Mouse (Mus musculus) erythroid progenitor cell, adult 5-6 weeks (primary cell): ENCODE measurements around the gene Tecpr1. TPM values are rescaled to one million over a fixed set of nuclear protein-coding genes. Genes with fewer than 3 reads are reported as not detected.

ENCODE experiments used
- ATAC-seq: replicated peaks from 2 replicates; pipeline ENCODE4 v1.8.0; 2016; ENCODE audit warnings: moderate number of reproducible peaks, mild to moderate bottlenecking, moderate TSS enrichment, inconsistent platforms; ENCODE audit not compliant: poor library complexity, low FRiP score, severe bottlenecking
- total RNA-seq, 2 experiments: library from RNA; stranded (forward) in 1 of 2; stranded (reverse) in 1 of 2; fragments of 150-400 nt in 1 of 2; fragments of 186-747, 209-891 nt in 1 of 2; gene quantifications; 2 replicates each; pipeline versions ENCODE4 v1.2.3 to v1.2.4; 2015 to 2017; ENCODE audit warnings: low replicate concordance in 2 of 2

The Tecpr1 gene
- 2.9 and 8.3 TPM in 2 replicates for total RNA-seq (2015; ENCODE audit: low replicate concordance)
- total RNA-seq (2017; ENCODE audit: low replicate concordance), result 2.1 and 6.2 TPM in 2 replicates

GRCm38 (mm10) chr5:144223503-144223862 lies at the start of gene Tecpr1:
Tecpr1 (minus strand) TSS chr5:144223615.
- peak; percentile 96 for ATAC-seq

DNA sequence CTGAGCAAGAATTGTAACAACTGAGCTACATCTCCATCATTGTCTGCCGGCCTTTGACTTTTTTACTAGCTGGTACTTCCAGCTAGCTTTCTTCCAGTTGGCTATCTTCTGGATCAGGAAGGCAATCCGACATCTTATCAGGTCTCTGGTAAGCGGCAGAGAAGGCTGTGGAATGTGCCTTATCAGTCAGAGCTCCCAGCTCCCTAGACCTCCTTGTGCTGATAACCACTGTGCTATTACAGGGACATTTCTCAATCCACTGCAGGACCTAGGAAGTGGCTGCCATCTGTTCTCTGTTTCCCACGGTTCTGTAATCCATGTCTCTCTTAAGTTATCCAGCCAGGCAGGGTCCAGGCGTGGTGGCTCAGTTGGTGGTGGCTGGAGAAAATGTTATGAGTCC lies 48.4 kb upstream of the Tecpr1 start:
- no peak for ATAC-seq

- no peak for ATAC-seq
Measured at GRCm38 (mm10) chr5:144271118-144271517, 47.7 kb upstream of the Tecpr1 start.

GRCm38 (mm10) chr5:144270420-144270819 lies 47.0 kb upstream of the Tecpr1 start:
- no peak for ATAC-seq

DNA sequence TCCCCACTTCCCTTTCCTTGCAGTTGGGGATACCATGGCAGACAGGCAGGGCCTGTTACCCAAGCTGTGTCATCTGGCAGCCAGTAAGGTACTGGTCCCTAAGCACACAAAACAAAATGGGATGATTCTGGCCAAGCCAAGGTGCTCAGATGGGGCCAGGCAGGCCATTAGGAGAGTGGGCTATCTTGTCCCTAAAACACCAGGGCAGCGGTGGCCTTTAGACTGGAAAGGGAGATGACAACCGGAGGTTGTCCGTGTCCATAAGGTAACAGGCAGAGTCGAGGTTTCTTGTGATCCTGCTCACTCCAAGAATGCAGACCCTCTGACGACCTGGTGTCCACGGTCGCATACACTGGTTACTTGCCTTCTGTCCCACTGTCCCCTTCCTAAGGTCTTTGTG lies 46.5 kb upstream of the Tecpr1 start:
- no peak for ATAC-seq

DNA sequence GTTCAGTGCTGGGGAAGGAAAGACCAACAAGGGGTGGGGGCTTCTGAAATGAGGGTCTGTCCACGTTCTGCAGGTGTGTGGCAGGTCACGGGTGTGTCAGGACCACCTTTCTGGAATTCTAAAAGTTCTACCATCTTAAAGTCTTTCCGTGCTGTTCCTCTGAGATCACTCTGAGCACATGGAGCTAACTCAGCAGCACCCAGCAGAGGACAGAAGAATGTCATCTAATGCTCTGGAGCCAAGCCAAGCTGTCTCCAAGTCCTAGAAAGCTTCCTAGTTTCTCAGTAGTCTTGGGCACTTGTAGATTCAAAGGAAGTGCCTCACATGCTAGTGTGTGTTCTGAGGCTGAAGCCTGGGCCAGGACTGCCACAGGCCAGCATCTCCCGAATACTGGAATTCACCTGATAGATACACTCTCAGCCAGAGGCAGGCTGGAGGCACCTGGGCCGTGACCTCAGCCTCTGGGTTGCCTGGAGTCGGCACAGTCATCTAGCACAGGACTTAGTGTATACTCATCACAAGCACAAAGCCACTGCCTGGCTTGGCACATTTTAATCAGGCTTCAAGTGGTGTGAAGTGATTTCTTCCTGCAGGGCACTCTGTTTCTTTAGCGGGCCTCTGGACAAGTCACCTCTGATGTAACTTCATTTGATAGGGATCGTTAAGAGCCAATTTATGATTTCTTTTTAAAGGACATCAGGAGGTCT lies 44.3 kb upstream of the Tecpr1 start:
- no peak for ATAC-seq

GRCm38 (mm10) chr5:144263496-144263895 lies 40.1 kb upstream of the Tecpr1 start:
- no peak for ATAC-seq

- no peak for ATAC-seq
Measured at GRCm38 (mm10) chr5:144263082-144263481, 39.7 kb upstream of the Tecpr1 start.

DNA sequence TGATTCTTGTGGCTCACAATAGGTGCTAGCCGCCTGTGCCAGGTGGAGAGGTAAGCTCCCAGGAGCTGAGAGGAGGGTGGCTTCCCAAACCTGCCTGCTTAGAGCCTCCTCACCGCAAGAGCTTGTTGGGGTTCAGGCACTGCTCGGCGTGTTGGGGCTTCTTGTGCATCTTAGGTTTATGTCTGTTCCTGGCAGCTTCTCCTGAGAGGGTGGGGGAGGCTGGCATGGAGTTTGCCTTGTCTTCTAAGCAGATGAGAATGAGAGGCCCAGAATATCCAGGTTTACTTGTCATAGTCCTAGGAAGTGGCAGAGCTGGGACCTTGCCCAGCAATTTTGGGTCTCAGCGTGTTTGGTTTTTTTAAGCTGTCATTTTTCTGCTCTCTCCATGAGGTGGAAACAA lies 38.4 kb upstream of the Tecpr1 start:
- ATAC-seq, result no peak

GRCm38 (mm10) chr5:144261309-144261708 lies 37.9 kb upstream of the Tecpr1 start:
- no peak for ATAC-seq

GRCm38 (mm10) chr5:144260464-144260863 lies 37.0 kb upstream of the Tecpr1 start:
- no peak for ATAC-seq

DNA sequence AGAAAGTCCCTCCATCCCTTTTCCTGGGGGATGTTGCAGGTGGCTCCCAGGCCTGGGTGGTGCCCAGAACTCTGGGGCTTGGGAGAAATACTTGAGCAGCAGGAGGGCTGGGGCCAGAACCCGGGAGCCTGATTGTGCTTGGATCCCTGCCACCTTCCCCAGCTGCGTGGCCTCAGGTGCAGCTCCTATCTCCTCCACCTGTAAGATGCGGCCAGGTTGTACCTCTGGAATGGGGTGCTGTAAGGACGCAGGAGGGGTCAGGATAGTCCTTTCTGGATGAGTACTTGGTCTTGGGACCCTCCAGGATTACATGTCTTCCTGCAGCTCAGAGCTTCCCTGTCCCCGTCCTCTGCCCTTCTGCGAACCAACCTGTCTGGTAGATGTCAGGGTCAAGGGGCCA lies 35.8 kb upstream of the Tecpr1 start:
- ATAC-seq, result no peak

- ATAC-seq, result no peak
Measured at GRCm38 (mm10) chr5:144258687-144259086, 35.3 kb upstream of the Tecpr1 start.

- ATAC-seq, result no peak
Measured at GRCm38 (mm10) chr5:144258131-144258611, 34.8 kb upstream of the Tecpr1 start.

GRCm38 (mm10) chr5:144257451-144258110 lies 34.2 kb upstream of the Tecpr1 start:
- ATAC-seq, result no peak

DNA sequence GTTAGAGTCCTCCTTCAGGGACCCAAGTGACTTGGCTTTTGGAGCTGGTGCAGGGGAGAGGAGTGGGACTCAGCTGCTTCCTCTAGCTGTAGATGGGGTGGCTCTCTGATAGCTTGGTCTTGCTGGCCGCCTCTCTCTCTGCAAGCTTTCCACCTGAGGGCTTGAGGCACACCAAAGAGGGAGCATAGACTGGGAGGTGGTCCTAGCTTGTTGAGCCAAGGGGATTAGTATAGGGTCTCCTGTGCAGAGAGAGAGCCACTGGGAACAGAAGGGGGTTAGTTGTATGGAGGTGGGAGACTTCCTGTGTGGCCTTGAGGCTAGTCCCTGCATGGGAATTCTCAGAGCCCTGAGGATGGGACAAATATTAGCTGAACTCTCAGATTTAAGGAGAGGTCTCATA lies 33.5 kb upstream of the Tecpr1 start:
- no peak for ATAC-seq

GRCm38 (mm10) chr5:144256541-144256870 lies 33.1 kb upstream of the Tecpr1 start:
- no peak for ATAC-seq

GRCm38 (mm10) chr5:144255632-144256540 lies 32.5 kb upstream of the Tecpr1 start:
- ATAC-seq, result 0 out of 2 replicates have a peak, but pooled peaks have one; percentile 8

GRCm38 (mm10) chr5:144254811-144255631 lies 31.6 kb upstream of the Tecpr1 start:
- ATAC-seq, result peak; percentile 83
